Mouse (Mus musculus): Measurements from ENCODE around the gene Rps25. TPM values are rescaled to one million over a fixed set of nuclear protein-coding genes. Genes with fewer than 3 reads are reported as not detected.
A peak's percentile ranks its signal among the peaks of the same experiment; 100 is the strongest.
"Not testable (repeated sequence)": the region's sequence is repeated elsewhere in the genome, so short reads cannot be mapped to it uniquely, and the experiment has no call there.

Rps25 gene
- polyA plus RNA-seq, 1 experiment: 226 TPM

GRCm38 (mm10) chr9:44417156-44417891, 10.4 kb downstream of the Rps25 start:
- peak overlapping the region; percentile 88 for H3K4me3 ChIP-seq (replicated peaks; ENCODE audit: extremely low read depth, low read depth, low read length)
- TF ChIP-seq POLR2A (IDR thresholded peaks at IDR 0.05; ENCODE audit: borderline replicate concordance, extremely low read depth, low read depth, low read length): no peak
- no peak for TF ChIP-seq CTCF (IDR thresholded peaks at IDR 0.05; ENCODE audit: insufficient read depth, low read length)
- WGBS: 5% methylated on average over 26 of the region's 26 CpGs
- no peaks in the 10 kb centered on the region for H3K4me1 ChIP-seq (ENCODE audit: control insufficient read depth, insufficient read depth, low read length)
- DNase-seq: peak; percentile 18

GRCm38 (mm10) chr9:44417892-44418363, 11.0 kb downstream of the Rps25 start:
- Histone ChIP-seq H3K4me1 (ENCODE audit: control insufficient read depth, insufficient read depth, low read length) (no peaks in the 10 kb centered on the region), H3K4me3 (replicated peaks; ENCODE audit: extremely low read depth, low read depth, low read length) (peak overlapping the region; percentile 93)
- peak; percentile 96 for DNase-seq
- TF ChIP-seq POLR2A (IDR thresholded peaks at IDR 0.05; ENCODE audit: borderline replicate concordance, extremely low read depth, low read depth, low read length) (peak; percentile 58; the same call in 1 of the 2 replicates), CTCF (IDR thresholded peaks at IDR 0.05; ENCODE audit: insufficient read depth, low read length) (peak; percentile 45; the same call in 1 of the 2 replicates)
- under 1% methylated on average over 38 of the region's 38 CpGs for WGBS

GRCm38 (mm10) chr9:44418519-44419385, 11.8 kb downstream of the Rps25 start, which contains the start of gene Ccdc84:
TSS of gene Ccdc84 (minus strand) at chr9:44418569.
- WGBS: 71% methylated on average over 14 of the region's 14 CpGs
- no peak for DNase-seq
- Histone ChIP-seq H3K4me3 (replicated peaks; ENCODE audit: extremely low read depth, low read depth, low read length) (peak within 1 kb of the TSS; percentile 93), H3K4me1 (ENCODE audit: control insufficient read depth, insufficient read depth, low read length) (no peaks in the 10 kb centered on the region)
- TF ChIP-seq CTCF (IDR thresholded peaks at IDR 0.05; ENCODE audit: insufficient read depth, low read length) (no peak), POLR2A (IDR thresholded peaks at IDR 0.05; ENCODE audit: borderline replicate concordance, extremely low read depth, low read depth, low read length) (no peak)

- H3K4me3 ChIP-seq (replicated peaks; ENCODE audit: extremely low read depth, low read depth, low read length); DNase-seq; H3K4me1 ChIP-seq (ENCODE audit: control insufficient read depth, insufficient read depth, low read length): not testable (repeated sequence)
- 90% methylated on average over 9 of the region's 9 CpGs for WGBS
These were observed 12.8 kb downstream of the Rps25 start for GRCm38 (mm10) chr9:44419730-44420129.

GRCm38 (mm10) chr9:44420280-44420898, 13.4 kb downstream of the Rps25 start:
- 61% methylated on average over 5 of the region's 5 CpGs for WGBS
- TF ChIP-seq POLR2A (IDR thresholded peaks at IDR 0.05; ENCODE audit: borderline replicate concordance, extremely low read depth, low read depth, low read length) (no peak), CTCF (IDR thresholded peaks at IDR 0.05; ENCODE audit: insufficient read depth, low read length) (no peak)
- no peak for DNase-seq
- H3K4me3 ChIP-seq (replicated peaks; ENCODE audit: extremely low read depth, low read depth, low read length): no peak overlapping the region
- H3K4me1 ChIP-seq (ENCODE audit: control insufficient read depth, insufficient read depth, low read length): no peaks in the 10 kb centered on the region

GRCm38 (mm10) chr9:44423576-44423975, 16.6 kb downstream of the Rps25 start:
- Histone ChIP-seq H3K4me3 (replicated peaks; ENCODE audit: extremely low read depth, low read depth, low read length) (no peak overlapping the region), H3K4me1 (ENCODE audit: control insufficient read depth, insufficient read depth, low read length) (no peaks in the 10 kb centered on the region)
- TF ChIP-seq CTCF (IDR thresholded peaks at IDR 0.05; ENCODE audit: insufficient read depth, low read length): no peak
- TF ChIP-seq POLR2A (IDR thresholded peaks at IDR 0.05; ENCODE audit: borderline replicate concordance, extremely low read depth, low read depth, low read length): no peak
- 72% methylated on average over 4 of the region's 4 CpGs for WGBS
- no peak for DNase-seq

- Histone ChIP-seq H3K4me1 (ENCODE audit: control insufficient read depth, insufficient read depth, low read length) (no peaks in the 10 kb centered on the region), H3K4me3 (replicated peaks; ENCODE audit: extremely low read depth, low read depth, low read length) (no peak overlapping the region)
- 44% methylated on average over 5 of the region's 5 CpGs for WGBS
- no peak for TF ChIP-seq CTCF (IDR thresholded peaks at IDR 0.05; ENCODE audit: insufficient read depth, low read length)
- DNase-seq: no peak
These were observed 25.7 kb downstream of the Rps25 start for GRCm38 (mm10) chr9:44432577-44433185.

- WGBS: 61% methylated on average over 6 of the region's 6 CpGs
These were observed 28.8 kb downstream of the Rps25 start for GRCm38 (mm10) chr9:44435747-44436146.

GRCm38 (mm10) chr9:44440961-44441360, 34.0 kb downstream of the Rps25 start, which contains the start of gene Foxr1:
TSS of gene Foxr1 (minus strand) at chr9:44441136.
- TF ChIP-seq CTCF (IDR thresholded peaks at IDR 0.05; ENCODE audit: insufficient read depth, low read length): no peak
- no peak for TF ChIP-seq POLR2A (IDR thresholded peaks at IDR 0.05; ENCODE audit: borderline replicate concordance, extremely low read depth, low read depth, low read length)
- no peaks in the 10 kb centered on the region for H3K4me1 ChIP-seq (ENCODE audit: control insufficient read depth, insufficient read depth, low read length)
- no peak within 1 kb of the TSS for H3K4me3 ChIP-seq (replicated peaks; ENCODE audit: extremely low read depth, low read depth, low read length)
- DNase-seq: no peak
- 67% methylated on average over 19 of the region's 19 CpGs for WGBS

More at GRCm38 (mm10) chr9:44435747-44436146, 28.8 kb downstream of the Rps25 start:
- Histone ChIP-seq H3K4me3 (replicated peaks; ENCODE audit: extremely low read depth, low read depth, low read length) (no peak overlapping the region), H3K4me1 (ENCODE audit: control insufficient read depth, insufficient read depth, low read length) (no peaks in the 10 kb centered on the region)
- DNase-seq: no peak
- TF ChIP-seq POLR2A (IDR thresholded peaks at IDR 0.05; ENCODE audit: borderline replicate concordance, extremely low read depth, low read depth, low read length): no peak
- TF ChIP-seq CTCF (IDR thresholded peaks at IDR 0.05; ENCODE audit: insufficient read depth, low read length): no peak

GRCm38 (mm10) chr9:44444402-44445025, 37.6 kb downstream of the Rps25 start:
- not testable (repeated sequence) for DNase-seq; H3K4me3 ChIP-seq (replicated peaks; ENCODE audit: extremely low read depth, low read depth, low read length); H3K4me1 ChIP-seq (ENCODE audit: control insufficient read depth, insufficient read depth, low read length)
- WGBS: 85% methylated on average over 7 of the region's 7 CpGs
